Mouse (Mus musculus) MEL (cell line): ENCODE measurements around the gene Top3a. TPM values are rescaled to one million over a fixed set of nuclear protein-coding genes. Genes with fewer than 3 reads are reported as not detected.

Experiments
- CTCF ChIP-seq, 3 experiments: IDR thresholded peaks in 2 of 3; conservative IDR thresholded peaks in 1 of 3; 2 replicates each; pipeline ENCODE4 v1.5.1; 2011 to 2012; ENCODE audit warnings: low read length in 3 of 3, low read depth in 2 of 3, mild to moderate bottlenecking in 2 of 3, improper control_type of control experiment in 1 of 3, inconsistent platforms in 1 of 3, mixed read lengths in 1 of 3, moderate library complexity in 1 of 3; ENCODE audit not compliant: control insufficient read depth in 1 of 3, insufficient read depth in 1 of 3, poor library complexity in 1 of 3, severe bottlenecking in 1 of 3
- EP300 ChIP-seq, 2 experiments: IDR thresholded peaks; 2 replicates each; pipeline ENCODE4 v1.6.1; 2011; ENCODE audit warnings: improper control_type of control experiment in 2 of 2, low read length in 2 of 2, low read depth in 1 of 2, mild to moderate bottlenecking in 1 of 2
- JUND ChIP-seq: IDR thresholded peaks from 2 replicates; pipeline ENCODE4 v1.6.1; 2011; ENCODE audit warnings: low read depth, mild to moderate bottlenecking, improper control_type of control experiment, low read length
- MYC ChIP-seq: IDR thresholded peaks from 2 replicates; pipeline ENCODE4 v1.6.1; 2011; ENCODE audit warnings: low read depth, mild to moderate bottlenecking, low read length, improper control_type of control experiment, moderate library complexity
- RAD21 ChIP-seq: IDR thresholded peaks from 2 replicates; pipeline ENCODE4 v1.6.1; 2011; ENCODE audit warnings: mild to moderate bottlenecking, low read depth, low read length, improper control_type of control experiment
- polyA plus RNA-seq, 2 experiments: library from polyadenylated mRNA; stranded (reverse) in 1 of 2; unstranded in 1 of 2; fragments of >175 nt in 1 of 2; fragments of >200 nt in 1 of 2; gene quantifications; 2 replicates each; pipeline versions ENCODE4 v1.2.1 to v1.2.4; 2012; ENCODE audit warnings: low replicate concordance in 2 of 2, low read depth in 1 of 2; ENCODE audit not compliant: insufficient read length in 2 of 2, insufficient read depth in 1 of 2, missing spikeins in 1 of 2
- total RNA-seq: library from RNA; depleted of rRNA; stranded (reverse); fragments of 300-350 nt; gene quantifications from 2 replicates; pipeline ENCODE4 v1.2.3, GENCODE M21; 2012; rRNA removed

Top3a gene
- total and polyA plus RNA-seq, 3 experiments = 17.7 to 18.4 TPM; not detected in 1

- TF ChIP-seq EP300 (IDR thresholded peaks at IDR 0.05; ENCODE audit: low read depth in 1 of 2, low read length in 2 of 2) (no peak), MYC (no peak), RAD21 (peak; percentile 9; the same call in 1 of the 2 replicates), CTCF (IDR thresholded peaks at IDR 0.05 in 2 of 3, conservative IDR thresholded peaks at IDR 0.05 in 1 of 3; ENCODE audit: control insufficient read depth in 1 of 3, insufficient read depth in 1 of 3, low read depth in 2 of 3, low read length in 3 of 3, poor library complexity in 1 of 3, severe bottlenecking in 1 of 3) (peak in 2 of 3 experiments; percentile 25 to 48; a peak in 3 of 6 replicates), JUND (no peak)
- TF ChIP-seq, all 39 proteins: peak for 5
Observed at GRCm38 (mm10) chr11:60696165-60696564, 81.0 kb downstream of the Top3a start (continued).

Other genes with a start within 250 kb of the Top3a start
- 39.4 and 49.5 TPM in 2 replicates for gene Alkbh5, start 241.0 kb downstream of the Top3a start, total RNA-seq
- gene Alkbh5, start 241.0 kb downstream of the Top3a start, polyA plus RNA-seq = 10 to 100 TPM in 1 of 2 experiments, not detected in 1; 49.1 TPM
- 9.3 and 11.6 TPM in 2 replicates for gene Llgl1, start 77.6 kb downstream of the Top3a start, total RNA-seq
- 10 to 100 TPM in 1 of 2 experiments, not detected in 1; 23.9 TPM for gene Llgl1, start 77.6 kb downstream of the Top3a start, polyA plus RNA-seq
- 71.8 and 78.7 TPM in 2 replicates for gene Flii, start 50.1 kb downstream of the Top3a start, total RNA-seq
- gene Flii, start 50.1 kb downstream of the Top3a start, polyA plus RNA-seq = 100 to 1,000 TPM in 1 of 2 experiments, not detected in 1; 111 TPM
- 14.2 and 14.6 TPM in 2 replicates for gene Mief2, start 49.0 kb downstream of the Top3a start, total RNA-seq
- 10 to 100 TPM in 1 of 2 experiments, not detected in 1; 13.4 TPM for gene Mief2, start 49.0 kb downstream of the Top3a start, polyA plus RNA-seq
- gene Smcr8, start 159 bp upstream of the Top3a start, total RNA-seq = 17.0 and 20.0 TPM in 2 replicates
- gene Smcr8, start 159 bp upstream of the Top3a start, polyA plus RNA-seq = 10 to 100 TPM in 1 of 2 experiments, not detected in 1; 20.5 TPM
- gene Shmt1, start 34.4 kb upstream of the Top3a start, total RNA-seq = 63.3 and 71.4 TPM in 2 replicates
- 10 to 100 TPM in 1 of 2 experiments, not detected in 1; 55.3 TPM for gene Shmt1, start 34.4 kb upstream of the Top3a start, polyA plus RNA-seq
- 67.8 and 81.5 TPM in 2 replicates for gene Dhrs7b, start 53.3 kb upstream of the Top3a start, total RNA-seq
- gene Dhrs7b, start 53.3 kb upstream of the Top3a start, polyA plus RNA-seq = 10 to 100 TPM; 49.5 to 94.7 TPM
- 90.7 and 125 TPM in 2 replicates for gene Tmem11, start 101.9 kb upstream of the Top3a start, total RNA-seq
- 100 to 1,000 TPM in 1 of 2 experiments, not detected in 1; 117 TPM for gene Tmem11, start 101.9 kb upstream of the Top3a start, polyA plus RNA-seq
- gene Natd1, start 137.4 kb upstream of the Top3a start, total RNA-seq = 3.0 and 3.9 TPM in 2 replicates
- 10 to 100 TPM in 1 of 2 experiments, not detected in 1; 10.9 TPM for gene Natd1, start 137.4 kb upstream of the Top3a start, polyA plus RNA-seq
- 69.2 and 73.2 TPM in 2 replicates for gene Map2k3, start 154.7 kb upstream of the Top3a start, total RNA-seq
- gene Map2k3, start 154.7 kb upstream of the Top3a start, polyA plus RNA-seq = 100 to 1,000 TPM; 111 to 132 TPM
- gene Kcnj12, start 245.2 kb upstream of the Top3a start, total RNA-seq = not detected in 2 replicates
- not detected for gene Kcnj12, start 245.2 kb upstream of the Top3a start, polyA plus RNA-seq